Mouse (Mus musculus): Measurements from ENCODE around the gene Ubqln4. TPM values are rescaled to one million over a fixed set of nuclear protein-coding genes. Genes with fewer than 3 reads are reported as not detected.
A peak's percentile ranks its signal among the peaks of the same experiment; 100 is the strongest.

Gene Ubqln4
- polyA plus RNA-seq, 1 experiment = 55.9 TPM

DNA sequence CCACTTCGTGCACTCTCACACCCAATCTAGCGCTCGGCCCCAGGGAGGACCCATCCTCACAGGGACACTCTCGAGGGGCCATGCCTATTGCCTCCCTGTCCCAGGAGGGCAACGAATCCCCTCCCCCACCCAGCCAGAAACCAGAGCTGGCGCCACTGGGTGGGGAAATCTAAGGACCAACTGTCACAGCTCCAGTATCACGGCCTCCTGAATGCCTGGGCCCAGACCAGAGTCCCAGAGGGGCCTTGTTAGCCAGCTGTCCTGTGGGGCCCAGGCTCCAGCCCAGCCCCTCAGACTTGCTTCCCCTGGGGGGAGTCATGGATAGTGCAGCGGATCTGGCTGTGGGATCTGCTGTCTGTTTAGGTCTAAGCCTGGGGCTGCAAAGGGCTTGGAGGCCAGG, 26.0 kb upstream of the Ubqln4 start:
- Histone ChIP-seq H3K79me2 (ENCODE audit: control insufficient read depth, insufficient read depth) (peaks cover 58% of the 10 kb centered on the region), H3ac (ENCODE audit: control insufficient read depth, insufficient read length, low read depth) (no peak overlapping the region), H3K36me3 (ENCODE audit: control insufficient read depth, insufficient read depth) (peaks cover 6% of the 10 kb centered on the region), H3K4me3 (ENCODE audit: insufficient read depth, poor library complexity, severe bottlenecking) (no peak overlapping the region), H3K27me3 (ENCODE audit: control insufficient read depth, insufficient read depth, insufficient read length) (no peaks in the 10 kb centered on the region), H3K79me3 (ENCODE audit: low read depth) (peaks cover 13% of the 10 kb centered on the region)
- TF ChIP-seq CTCF (IDR thresholded peaks at IDR 0.05; ENCODE audit: control insufficient read depth, insufficient read depth, insufficient read length) = no peak

DNA sequence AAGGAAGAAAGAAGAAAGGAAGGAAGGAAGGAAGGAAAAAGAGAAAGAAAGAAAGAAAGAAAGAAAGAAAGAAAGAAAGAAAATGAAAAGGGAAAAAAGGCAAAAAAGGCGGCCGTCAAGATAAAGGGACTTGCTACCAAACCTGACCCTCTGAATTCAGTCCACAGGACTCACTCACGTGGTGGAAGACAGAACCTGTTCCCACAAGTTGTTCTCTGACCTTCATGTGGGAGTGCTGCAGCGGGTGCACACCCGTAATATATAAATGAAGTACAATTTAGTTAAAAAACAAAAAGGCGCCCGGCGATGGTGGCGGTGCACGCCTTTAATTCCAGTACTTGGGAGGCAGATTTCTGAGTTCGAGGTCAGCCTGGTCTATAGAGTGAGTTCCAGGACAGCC, 24.9 kb upstream of the Ubqln4 start:
- Histone ChIP-seq H3K27me3 (ENCODE audit: control insufficient read depth, insufficient read depth, insufficient read length) (no peaks in the 10 kb centered on the region), H3K36me3 (ENCODE audit: control insufficient read depth, insufficient read depth) (peaks cover 6% of the 10 kb centered on the region), H3ac (ENCODE audit: control insufficient read depth, insufficient read length, low read depth) (no peak overlapping the region), H3K79me3 (ENCODE audit: low read depth) (peaks cover 23% of the 10 kb centered on the region), H3K79me2 (ENCODE audit: control insufficient read depth, insufficient read depth) (peaks cover 69% of the 10 kb centered on the region), H3K4me3 (ENCODE audit: insufficient read depth, poor library complexity, severe bottlenecking) (no peak overlapping the region)
- TF ChIP-seq FOSL1 (IDR thresholded peaks at IDR 0.05; ENCODE audit: insufficient read depth, low read length, poor library complexity, severe bottlenecking) = no peak
- no peak for TF ChIP-seq CTCF (IDR thresholded peaks at IDR 0.05; ENCODE audit: control insufficient read depth, insufficient read depth, insufficient read length)

- peaks cover 77% of the 10 kb centered on the region for H3K79me2 ChIP-seq (ENCODE audit: control insufficient read depth, insufficient read depth)
- no peak overlapping the region for H3K4me3 ChIP-seq (ENCODE audit: insufficient read depth, poor library complexity, severe bottlenecking)
- TF ChIP-seq CEBPB (IDR thresholded peaks at IDR 0.05; ENCODE audit: low read depth) = no peak
- TF ChIP-seq MYOD1 (IDR thresholded peaks at IDR 0.05; ENCODE audit: control insufficient read depth, insufficient read length, low read depth) = no peak
- TF ChIP-seq MYOG (IDR thresholded peaks at IDR 0.05; ENCODE audit: control insufficient read depth, extremely low read depth, insufficient read length) = no peak
- no peak for TF ChIP-seq FOSL1 (IDR thresholded peaks at IDR 0.05; ENCODE audit: insufficient read depth, low read length, poor library complexity, severe bottlenecking)
- TF ChIP-seq MAX (IDR thresholded peaks at IDR 0.05) = no peak
- TF ChIP-seq CTCF (IDR thresholded peaks at IDR 0.05; ENCODE audit: control insufficient read depth, insufficient read depth, insufficient read length) = no peak
- no peak for TF ChIP-seq USF1 (IDR thresholded peaks at IDR 0.05; ENCODE audit: low read depth)
- no peak overlapping the region for H3ac ChIP-seq (ENCODE audit: control insufficient read depth, insufficient read length, low read depth)
- H3K36me3 ChIP-seq (ENCODE audit: control insufficient read depth, insufficient read depth) = peaks cover 1% of the 10 kb centered on the region
- H3K79me3 ChIP-seq (ENCODE audit: low read depth) = peaks cover 28% of the 10 kb centered on the region
- H3K27me3 ChIP-seq (ENCODE audit: control insufficient read depth, insufficient read depth, insufficient read length) = no peaks in the 10 kb centered on the region
Measured at GRCm38 (mm10) chr3:88529204-88530000, 24.2 kb upstream of the Ubqln4 start.

GRCm38 (mm10) chr3:88530082-88530864, 23.3 kb upstream of the Ubqln4 start:
- H3K79me3 ChIP-seq (ENCODE audit: low read depth) = peaks cover 34% of the 10 kb centered on the region
- no peaks in the 10 kb centered on the region for H3K36me3 ChIP-seq (ENCODE audit: control insufficient read depth, insufficient read depth)
- peak overlapping the region; percentile 87 for H3K4me3 ChIP-seq (ENCODE audit: insufficient read depth, poor library complexity, severe bottlenecking)
- H3K79me2 ChIP-seq (ENCODE audit: control insufficient read depth, insufficient read depth) = peaks cover 82% of the 10 kb centered on the region
- TF ChIP-seq MAX (IDR thresholded peaks at IDR 0.05) (no peak), CEBPB (IDR thresholded peaks at IDR 0.05; ENCODE audit: low read depth) (no peak), MYOD1 (IDR thresholded peaks at IDR 0.05; ENCODE audit: control insufficient read depth, insufficient read length, low read depth) (no peak), FOSL1 (IDR thresholded peaks at IDR 0.05; ENCODE audit: insufficient read depth, low read length, poor library complexity, severe bottlenecking) (no peak), MYOG (IDR thresholded peaks at IDR 0.05; ENCODE audit: control insufficient read depth, extremely low read depth, insufficient read length) (no peak), CTCF (IDR thresholded peaks at IDR 0.05; ENCODE audit: control insufficient read depth, insufficient read depth, insufficient read length) (no peak), USF1 (IDR thresholded peaks at IDR 0.05; ENCODE audit: low read depth) (no peak)
- H3ac ChIP-seq (ENCODE audit: control insufficient read depth, insufficient read length, low read depth) = peak overlapping the region; percentile 48
- no peaks in the 10 kb centered on the region for H3K27me3 ChIP-seq (ENCODE audit: control insufficient read depth, insufficient read depth, insufficient read length)

DNA sequence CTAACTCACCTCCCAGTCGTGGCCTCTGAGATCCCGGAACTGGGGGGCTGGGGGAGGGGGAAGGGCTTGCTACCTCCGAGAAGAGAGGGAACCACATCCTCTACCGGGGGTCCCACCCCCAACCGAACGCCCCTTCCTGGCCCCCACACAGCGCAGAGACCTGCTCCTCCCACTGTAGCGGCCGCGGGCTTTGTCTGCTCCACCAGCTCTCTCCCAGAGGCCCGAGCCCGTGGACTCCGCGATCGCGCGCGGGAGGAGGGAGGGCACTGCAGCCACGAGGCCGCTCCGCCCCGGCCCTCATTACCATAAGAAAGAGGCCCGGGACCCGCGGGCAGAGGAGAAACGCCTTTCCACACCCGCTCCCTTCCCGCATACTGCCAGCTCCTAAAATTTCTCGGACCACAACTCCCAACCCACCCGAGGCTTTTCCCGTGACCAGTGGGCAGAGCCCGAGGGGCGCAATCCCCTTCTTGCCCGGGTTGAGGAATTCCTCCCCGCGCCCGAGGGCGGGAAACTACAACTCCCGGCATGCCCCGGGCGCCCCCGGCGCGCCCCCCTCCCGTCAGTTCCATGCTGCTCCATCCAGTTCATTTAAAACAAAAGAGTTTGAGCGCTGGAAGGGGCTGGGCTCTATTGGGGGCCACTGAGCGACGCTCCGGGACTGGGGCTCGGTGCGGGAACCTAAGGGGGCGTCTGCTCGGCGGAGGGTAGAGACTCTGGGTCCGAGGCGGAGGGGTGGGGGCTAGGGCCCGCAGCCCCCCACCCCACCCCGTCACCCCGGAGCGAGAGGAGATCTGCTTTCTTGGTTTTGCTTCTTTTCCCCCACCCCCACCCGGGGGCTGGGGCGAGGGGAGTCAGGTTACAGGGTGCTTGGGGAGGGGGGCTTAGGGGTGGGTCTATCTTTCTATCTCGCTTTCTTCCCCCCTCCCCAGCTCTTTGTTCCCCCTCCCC, 21.9 kb upstream of the Ubqln4 start:
- Histone ChIP-seq H3K79me2 (ENCODE audit: control insufficient read depth, insufficient read depth) (peaks cover 88% of the 10 kb centered on the region), H3K36me3 (ENCODE audit: control insufficient read depth, insufficient read depth) (peaks cover 7% of the 10 kb centered on the region), H3K4me3 (ENCODE audit: insufficient read depth, poor library complexity, severe bottlenecking) (peak overlapping the region; percentile 87), H3ac (ENCODE audit: control insufficient read depth, insufficient read length, low read depth) (peak overlapping the region; percentile 96), H3K27me3 (ENCODE audit: control insufficient read depth, insufficient read depth, insufficient read length) (no peaks in the 10 kb centered on the region), H3K79me3 (ENCODE audit: low read depth) (peaks cover 41% of the 10 kb centered on the region)
- no peak for TF ChIP-seq MYOD1 (IDR thresholded peaks at IDR 0.05; ENCODE audit: control insufficient read depth, insufficient read length, low read depth)
- TF ChIP-seq FOSL1 (IDR thresholded peaks at IDR 0.05; ENCODE audit: insufficient read depth, low read length, poor library complexity, severe bottlenecking) = no peak
- TF ChIP-seq USF1 (IDR thresholded peaks at IDR 0.05; ENCODE audit: low read depth) = no peak
- TF ChIP-seq MAX (IDR thresholded peaks at IDR 0.05) = no peak
- no peak for TF ChIP-seq CEBPB (IDR thresholded peaks at IDR 0.05; ENCODE audit: low read depth)
- TF ChIP-seq MYOG (IDR thresholded peaks at IDR 0.05; ENCODE audit: control insufficient read depth, extremely low read depth, insufficient read length) = no peak
- no peak for TF ChIP-seq CTCF (IDR thresholded peaks at IDR 0.05; ENCODE audit: control insufficient read depth, insufficient read depth, insufficient read length)

All from C2C12 (cell line).